Mouse (Mus musculus) embryonic facial prominence, embryonic 11.5 days (tissue): ENCODE results near the gene Rab4b. TPM values are rescaled to one million over a fixed set of nuclear protein-coding genes. Genes with fewer than 3 reads are reported as not detected.
A peak's percentile ranks its signal among the peaks of the same experiment; 100 is the strongest.

ENCODE experiments used
- ATAC-seq: fragments of 200-750 bp; cut with Nextera tagmentation; replicated peaks from 2 replicates; pipeline ENCODE4 v1.8.0; 2017; ENCODE audit warnings: low read depth; ENCODE audit not compliant: insufficient number of reproducible peaks, low FRiP score, low TSS enrichment
- DNase-seq: peaks from one replicate; pipeline ENCODE4 v3.0.0-alpha.2; 2015; ENCODE audit warnings: low spot score
- H3K27ac ChIP-seq: fragments of 300-500 bp; sonication (generic); replicated peaks from 2 replicates; pipeline ENCODE4 v1.5.1; 2014; ENCODE audit warnings: mild to moderate bottlenecking, low read depth, low read length, control low read depth
- H3K27me3 ChIP-seq: fragments of 300-500 bp; sonication (generic); 2 replicates; pipeline ENCODE4 v1.6.1; 2014; ENCODE audit warnings: mild to moderate bottlenecking, low read length, moderate library complexity, mixed read lengths; ENCODE audit not compliant: control insufficient read depth, insufficient read depth
- H3K36me3 ChIP-seq: fragments of 300-500 bp; sonication (generic); replicated peaks from 2 replicates; pipeline ENCODE4 v1.6.1; 2014; ENCODE audit warnings: low read depth, mild to moderate bottlenecking, low read length, moderate library complexity, mixed read lengths; ENCODE audit not compliant: control insufficient read depth, insufficient read depth
- H3K4me1 ChIP-seq: fragments of 300-500 bp; sonication (generic); 2 replicates; pipeline ENCODE4 v1.6.1; 2014; ENCODE audit warnings: low read length, mixed read lengths; ENCODE audit not compliant: control insufficient read depth, insufficient read depth
- H3K4me2 ChIP-seq: fragments of 300-500 bp; sonication (generic); 2 replicates; pipeline ENCODE4 v1.6.1; 2014; ENCODE audit warnings: low read depth, mild to moderate bottlenecking, control low read depth, low read length, moderate library complexity
- H3K4me3 ChIP-seq: fragments of 300-500 bp; sonication (generic); 2 replicates; pipeline ENCODE4 v1.5.1; 2014; ENCODE audit warnings: low read depth, low read length, control low read depth
- H3K9ac ChIP-seq: fragments of 300-500 bp; sonication (generic); replicated peaks from 2 replicates; pipeline ENCODE4 v1.6.1; 2014; ENCODE audit warnings: mild to moderate bottlenecking, control low read depth, low read length
- H3K9me3 ChIP-seq: fragments of 300-500 bp; sonication (generic); replicated peaks from 2 replicates; pipeline ENCODE4 v1.6.1; 2016; ENCODE audit warnings: mild to moderate bottlenecking, low read length, inconsistent platforms, mixed read lengths; ENCODE audit not compliant: control insufficient read depth
- WGBS: fragments of 180-500 bp; shearing (Covaris S2); extraction: QIAGEN DNeasy Blood & Tissue Kit; methylation state at CpG from one replicate; pipeline ENCODE4 v1.1.7; 2014; 5-methylcytosine and 5-hydroxymethylcytosine counted together
- polyA plus RNA-seq: library from polyadenylated mRNA; unstranded; fragments of >200 nt; fragmentation: Nextera tagmentation; extraction: Ambion mirVana; gene quantifications from 2 replicates; pipeline ENCODE4 v1.2.1, GENCODE M21; 2014

Gene Rab4b
- polyA plus RNA-seq, 1 experiment from 2014 or later, result 49.3 TPM

GRCm38 (mm10) chr7:27180837-27181695 lies 2.4 kb upstream of the Rab4b start, which contains the start of the genes Gm21983 and Mia:
Gm21983 (minus strand) TSS chr7:27181086.
Mia (minus strand) TSS chr7:27181157.
- Histone ChIP-seq H3K9me3 (no peaks in the 10 kb centered on the region), H3K4me1 (no peaks in the 10 kb centered on the region), H3K4me2 (no peak within 1 kb of the TSS), H3K9ac (no peak within 1 kb of the TSS), H3K27ac (no peak within 1 kb of the TSS), H3K36me3 (peaks cover 11% of the 10 kb centered on the region), H3K27me3 (no peaks in the 10 kb centered on the region), H3K4me3 (no peak within 1 kb of the TSS)
- DNase-seq (no peak), ATAC-seq (no peak)
- 70% methylated on average over 14 of the region's 14 CpGs for WGBS

GRCm38 (mm10) chr7:27180036-27180435 lies 1.3 kb upstream of the Rab4b start:
- DNase-seq (no peak), ATAC-seq (no peak)
- no peak overlapping the region for H3K9ac ChIP-seq
- no peak overlapping the region for H3K4me3 ChIP-seq
- H3K27me3 ChIP-seq, result no peaks in the 10 kb centered on the region
- 89% methylated on average over 5 of the region's 5 CpGs for WGBS
- H3K27ac ChIP-seq, result no peak overlapping the region
- H3K4me2 ChIP-seq, result no peak overlapping the region
- peaks cover 3% of the 10 kb centered on the region; the same call in 1 of the 2 replicates for H3K36me3 ChIP-seq
- H3K9me3 ChIP-seq, result no peaks in the 10 kb centered on the region
- H3K4me1 ChIP-seq, result no peaks in the 10 kb centered on the region

DNA sequence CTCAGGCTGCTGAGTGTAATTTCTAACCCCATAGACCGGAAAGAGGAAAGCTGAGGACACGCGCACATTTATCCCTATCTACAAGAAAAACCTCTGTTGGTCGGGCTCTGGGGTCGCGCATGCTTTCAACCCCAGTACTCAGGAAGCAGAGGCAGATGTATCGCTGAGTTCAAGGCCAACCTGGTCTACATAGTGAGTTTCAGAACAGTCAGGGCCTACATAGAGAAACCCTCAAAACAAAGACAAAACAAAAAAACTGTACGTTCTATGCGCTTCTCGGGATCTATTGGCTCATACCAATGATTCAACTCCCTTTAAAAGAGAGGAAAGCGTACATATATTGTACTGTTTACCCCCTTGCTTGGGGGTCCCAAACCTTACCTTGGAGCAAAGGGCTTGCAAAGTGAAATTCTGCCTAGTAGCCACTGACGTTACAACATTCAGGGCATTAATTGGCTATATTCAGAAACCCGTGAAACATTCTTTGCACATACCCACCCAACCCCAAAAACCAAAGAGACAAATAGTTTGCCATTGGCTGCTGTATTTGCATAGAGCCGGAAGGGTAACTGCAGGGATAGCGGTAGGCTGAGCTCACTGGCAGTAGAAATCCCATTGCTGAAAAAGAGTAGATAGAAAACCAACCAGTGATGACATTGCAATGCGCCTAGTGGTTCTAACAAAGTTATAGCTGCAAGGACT lies 672 bp upstream of the Rab4b start:
- H3K4me2 ChIP-seq, result peak overlapping the region; percentile 32
- no peaks in the 10 kb centered on the region for H3K4me1 ChIP-seq
- H3K27me3 ChIP-seq, result no peaks in the 10 kb centered on the region
- WGBS, result 46% methylated on average over 16 of the region's 16 CpGs
- peak overlapping the region; percentile 14; the same call in 1 of the 2 replicates for H3K9ac ChIP-seq
- H3K9me3 ChIP-seq, result no peaks in the 10 kb centered on the region
- ATAC-seq, result 0 out of 2 replicates have a peak, but pooled peaks have one; percentile 0
- H3K36me3 ChIP-seq, result no peaks in the 10 kb centered on the region
- DNase-seq, result no peak
- peak overlapping the region; percentile 5; the same call in 1 of the 2 replicates for H3K27ac ChIP-seq
- H3K4me3 ChIP-seq, result peak overlapping the region; percentile 69

DNA sequence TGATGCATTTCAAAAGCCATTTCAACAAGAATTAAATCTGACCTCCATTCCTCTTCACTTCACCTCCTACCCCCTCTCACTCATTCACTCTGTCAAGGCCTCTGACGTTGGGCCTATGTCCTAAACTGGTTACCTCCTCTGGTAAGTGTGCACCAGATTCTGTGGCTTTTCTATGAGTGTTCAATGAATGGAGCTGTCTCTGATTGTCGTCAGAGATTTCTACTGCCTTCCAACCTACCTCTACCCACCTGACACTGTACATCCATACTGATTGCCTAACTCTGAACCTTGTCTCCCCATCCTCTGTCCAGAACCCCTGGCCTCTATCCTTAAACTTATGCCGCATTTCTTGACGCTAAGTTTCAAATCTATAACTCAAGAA lies 763 bp downstream of the Rab4b start:
- Histone ChIP-seq H3K36me3 (peaks cover 2% of the 10 kb centered on the region), H3K27me3 (no peaks in the 10 kb centered on the region), H3K27ac (peak overlapping the region; percentile 84; the same call in 1 of the 2 replicates), H3K4me2 (peak overlapping the region; percentile 36), H3K9ac (peak overlapping the region; percentile 54), H3K4me3 (peak overlapping the region; percentile 69), H3K9me3 (no peaks in the 10 kb centered on the region), H3K4me1 (no peaks in the 10 kb centered on the region)
- no peak for DNase-seq
- ATAC-seq, result peak; percentile 16
- 20% methylated on average over 4 of the region's 4 CpGs for WGBS

- H3K4me2 ChIP-seq, result no peak overlapping the region
- no peak overlapping the region for H3K9ac ChIP-seq
- no peaks in the 10 kb centered on the region for H3K4me1 ChIP-seq
- H3K27me3 ChIP-seq, result no peaks in the 10 kb centered on the region
- 94% methylated on average over 7 of the region's 7 CpGs for WGBS
- DNase-seq (no peak), ATAC-seq (no peak)
- peaks cover 4% of the 10 kb centered on the region for H3K36me3 ChIP-seq
- H3K4me3 ChIP-seq, result no peak overlapping the region
- no peak overlapping the region for H3K27ac ChIP-seq
- no peaks in the 10 kb centered on the region for H3K9me3 ChIP-seq
Observed at GRCm38 (mm10) chr7:27174896-27175295, 3.8 kb downstream of the Rab4b start.

GRCm38 (mm10) chr7:27174496-27174895 lies 4.2 kb downstream of the Rab4b start:
- WGBS, result 95% methylated on average over 15 of the region's 15 CpGs
- no peak for DNase-seq
- peaks cover 4% of the 10 kb centered on the region for H3K36me3 ChIP-seq
- H3K27ac ChIP-seq, result no peak overlapping the region
- ATAC-seq, result no peak
- H3K9me3 ChIP-seq, result no peaks in the 10 kb centered on the region
- H3K27me3 ChIP-seq, result no peaks in the 10 kb centered on the region
- H3K4me3 ChIP-seq, result no peak overlapping the region
- no peak overlapping the region for H3K4me2 ChIP-seq
- H3K9ac ChIP-seq, result no peak overlapping the region
- H3K4me1 ChIP-seq, result no peaks in the 10 kb centered on the region

DNA sequence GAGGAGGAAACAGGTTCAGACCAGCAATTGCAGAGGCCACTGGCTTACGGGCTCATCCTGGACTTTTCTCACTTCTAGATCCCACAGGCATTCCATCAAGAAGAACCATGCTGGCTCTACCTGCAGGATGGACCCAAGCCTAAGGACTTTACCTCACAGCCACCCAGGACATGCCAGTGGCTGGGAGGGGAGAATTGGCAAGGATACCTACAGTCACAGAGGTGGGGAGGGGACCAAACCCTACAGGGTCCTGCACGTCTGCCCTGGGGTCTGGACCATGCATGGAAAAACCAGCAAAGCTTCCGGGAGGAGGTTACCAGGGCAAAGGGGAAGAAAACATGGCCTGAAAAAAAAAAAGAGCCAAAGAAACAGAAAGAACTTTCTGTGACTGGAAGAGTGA lies 7.7 kb downstream of the Rab4b start:
- Histone ChIP-seq H3K27ac (no peak overlapping the region), H3K27me3 (no peaks in the 10 kb centered on the region), H3K4me2 (no peak overlapping the region), H3K4me1 (no peaks in the 10 kb centered on the region), H3K4me3 (no peak overlapping the region), H3K36me3 (peaks cover 4% of the 10 kb centered on the region), H3K9me3 (no peaks in the 10 kb centered on the region), H3K9ac (no peak overlapping the region)
- DNase-seq (no peak), ATAC-seq (no peak)
- 79% methylated on average over 3 of the region's 3 CpGs for WGBS

- Histone ChIP-seq H3K9ac (no peak overlapping the region), H3K36me3 (peaks cover 8% of the 10 kb centered on the region), H3K27ac (no peak overlapping the region), H3K9me3 (no peaks in the 10 kb centered on the region), H3K4me1 (peaks cover 11% of the 10 kb centered on the region), H3K4me3 (no peak overlapping the region), H3K4me2 (no peak overlapping the region), H3K27me3 (no peaks in the 10 kb centered on the region)
- no peak for ATAC-seq
- DNase-seq, result no peak
- 90% methylated on average over 5 of the region's 5 CpGs for WGBS
Observed at GRCm38 (mm10) chr7:27168371-27168770, 10.3 kb downstream of the Rab4b start.
